Mouse (Mus musculus) neural tube, embryonic 10.5 days (tissue): Measurements from ENCODE around the gene Mindy4b-ps.
A peak's percentile ranks its signal among the peaks of the same experiment; 100 is the strongest.
"Not testable (repeated sequence)": the region's sequence is repeated elsewhere in the genome, so short reads cannot be mapped to it uniquely, and the experiment has no call there.

Source experiments
- DNase-seq: peaks from one replicate; pipeline ENCODE4 v3.0.0-alpha.2; 2017; ENCODE audit warnings: low spot score; ENCODE audit errors: extremely low spot score

Gene Mindy4b-ps

DNA sequence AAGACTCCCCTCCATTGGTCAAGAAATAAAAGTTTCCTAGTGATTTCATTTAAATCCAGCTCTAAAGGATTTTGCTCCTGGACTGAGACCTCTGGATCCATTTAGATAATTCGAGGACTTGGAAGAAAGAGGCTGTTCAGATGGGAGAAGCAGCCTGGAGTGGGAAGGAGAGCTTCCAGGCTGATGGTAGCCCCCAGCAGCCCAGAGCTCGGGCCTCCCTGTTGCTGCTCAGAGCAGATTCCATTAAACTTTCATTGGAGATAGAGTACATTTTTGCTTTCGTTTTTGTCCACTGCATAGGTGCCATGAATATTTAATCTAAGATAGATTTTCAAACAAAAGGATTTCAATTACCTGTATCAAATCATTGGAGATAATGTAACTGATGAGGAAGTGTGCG is at the start of gene Mindy4b-ps:
TSS of gene Mindy4b-ps (minus strand) at position 101 of the 400 bp plus-strand sequence.
- DNase-seq, result no peak

DNA sequence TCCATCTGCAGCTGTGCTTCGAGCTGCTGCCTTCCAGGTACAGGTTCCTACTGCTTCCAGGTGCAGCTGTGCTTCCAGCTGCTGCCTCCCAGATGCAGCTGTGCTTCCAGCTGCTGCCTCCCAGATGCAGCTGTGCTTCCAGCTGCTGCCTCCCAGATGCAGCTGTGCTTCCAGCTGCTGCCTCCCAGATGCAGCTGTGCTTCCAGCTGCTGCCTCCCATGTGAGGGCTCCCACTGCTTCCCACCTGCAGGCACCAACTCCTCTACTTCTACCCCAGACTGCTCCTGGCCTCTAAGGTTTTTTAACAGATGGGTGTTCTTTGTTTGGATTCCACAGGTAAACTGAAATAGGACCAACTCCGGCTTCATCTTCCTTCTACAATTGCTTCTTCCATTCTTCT is 49.8 kb upstream of the Mindy4b-ps start:
- DNase-seq, result not testable (repeated sequence)

GRCm38 (mm10) chr3:58865690-58866089 is 43.6 kb upstream of the Mindy4b-ps start:
- no peak for DNase-seq

DNA sequence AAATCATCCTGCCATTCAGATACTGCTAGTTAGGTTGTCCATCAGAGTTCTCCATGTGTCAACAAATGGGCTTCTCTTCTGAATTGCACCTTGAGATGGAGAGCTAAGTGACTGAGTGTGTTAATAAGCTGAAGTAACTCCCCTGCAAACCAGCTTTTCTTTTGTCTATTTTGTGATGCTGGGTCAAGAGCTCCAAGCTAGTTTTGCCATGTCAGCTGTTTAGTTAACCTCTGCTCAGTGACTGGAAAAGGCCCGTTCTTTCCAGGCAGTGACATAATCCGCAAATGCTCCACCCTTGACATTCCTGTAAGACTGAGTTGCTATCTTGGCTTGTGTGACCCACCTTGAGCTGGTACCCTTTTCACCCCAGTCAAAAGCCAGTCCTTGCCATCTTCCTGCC is 40.9 kb upstream of the Mindy4b-ps start:
- no peak for DNase-seq

DNA sequence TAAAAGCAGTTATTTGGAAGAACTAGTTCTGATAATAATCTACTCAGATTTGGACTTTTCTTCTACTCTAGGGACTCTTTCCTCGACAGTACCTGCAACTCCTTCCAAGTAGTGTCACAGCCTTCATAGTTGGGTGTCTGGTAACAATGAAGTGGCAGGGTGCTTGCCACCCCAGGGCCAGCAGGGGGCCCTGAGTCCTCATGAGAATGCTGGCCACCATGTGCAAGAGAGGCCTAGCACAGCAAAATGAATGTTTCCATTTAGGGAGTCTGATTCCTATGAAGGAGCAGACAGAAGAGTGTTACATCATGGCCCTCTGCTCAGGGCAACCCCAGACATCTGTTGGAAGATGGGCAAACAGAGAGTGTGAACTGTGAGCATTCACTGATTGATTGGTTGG is 21.3 kb upstream of the Mindy4b-ps start:
- no peak for DNase-seq

- no peak for DNase-seq
These were observed 11.5 kb upstream of the Mindy4b-ps start for GRCm38 (mm10) chr3:58833442-58834160.

DNA sequence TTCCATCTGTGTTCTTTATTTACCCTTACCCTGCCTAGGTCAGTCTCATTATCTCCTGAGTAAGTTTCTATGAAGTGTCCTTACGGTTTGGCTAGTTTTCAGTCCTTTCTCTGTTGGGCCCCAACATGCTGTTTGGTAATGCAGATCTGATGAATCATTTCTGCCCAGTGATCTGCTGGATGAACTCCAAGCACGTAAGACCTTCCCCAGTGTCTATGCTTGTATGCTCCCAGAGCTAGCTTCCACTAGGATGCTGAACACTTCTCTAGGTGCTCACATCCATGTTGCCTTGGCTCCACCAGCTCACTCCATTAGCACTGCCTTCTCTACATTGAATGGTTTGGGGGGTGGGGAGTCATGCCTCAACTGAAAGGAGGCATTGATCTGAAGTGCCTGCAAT is 10.8 kb upstream of the Mindy4b-ps start:
- DNase-seq, result no peak

GRCm38 (mm10) chr3:58831586-58831985 is 9.5 kb upstream of the Mindy4b-ps start:
- no peak for DNase-seq

DNA sequence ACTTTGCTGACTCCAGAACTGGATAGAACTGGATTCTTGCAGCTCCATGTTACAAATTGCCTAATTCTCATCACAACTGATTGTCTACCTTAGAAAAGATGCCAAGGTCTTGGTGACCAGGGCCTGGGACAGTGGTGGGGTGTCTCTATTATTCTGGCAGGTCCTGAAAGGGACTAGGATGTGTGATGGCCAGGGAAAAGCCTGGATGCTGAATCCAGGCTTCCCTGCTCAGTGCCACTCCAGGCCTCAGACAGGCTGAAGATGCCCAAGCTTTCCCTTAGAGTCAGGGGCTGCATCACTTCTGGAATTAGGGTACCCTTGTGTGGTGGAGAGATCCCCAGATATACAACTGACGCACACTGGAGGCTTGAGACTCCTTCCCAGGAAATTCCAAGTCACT is 7.8 kb upstream of the Mindy4b-ps start:
- DNase-seq, result no peak

- no peak for DNase-seq
These were observed 6.4 kb upstream of the Mindy4b-ps start for GRCm38 (mm10) chr3:58828366-58829153.

DNA sequence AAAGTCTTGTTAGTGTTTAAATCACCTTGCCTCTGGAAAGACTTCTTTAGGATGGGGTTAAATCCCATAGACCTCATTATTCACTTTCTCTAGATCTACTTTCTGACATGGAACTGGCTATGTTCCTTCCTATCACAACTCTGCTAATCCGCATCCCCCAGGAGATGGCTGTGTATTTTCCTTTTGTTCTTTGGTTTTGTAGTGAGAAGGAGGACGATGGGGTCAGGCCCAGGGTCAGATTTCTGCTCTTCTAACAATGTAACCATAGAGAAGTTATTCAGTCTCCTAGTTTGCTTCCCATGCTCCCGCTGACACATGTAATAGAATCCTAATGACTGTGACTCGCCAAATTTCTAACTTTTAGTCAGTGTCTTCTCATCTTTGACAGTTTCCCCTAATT is 4.2 kb upstream of the Mindy4b-ps start:
- DNase-seq, result peak; percentile 42

- DNase-seq, result no peak
These were observed 4.8 kb downstream of the Mindy4b-ps start for GRCm38 (mm10) chr3:58817337-58817736.

- DNase-seq, result no peak
These were observed 7.9 kb downstream of the Mindy4b-ps start for GRCm38 (mm10) chr3:58814191-58814590.

DNA sequence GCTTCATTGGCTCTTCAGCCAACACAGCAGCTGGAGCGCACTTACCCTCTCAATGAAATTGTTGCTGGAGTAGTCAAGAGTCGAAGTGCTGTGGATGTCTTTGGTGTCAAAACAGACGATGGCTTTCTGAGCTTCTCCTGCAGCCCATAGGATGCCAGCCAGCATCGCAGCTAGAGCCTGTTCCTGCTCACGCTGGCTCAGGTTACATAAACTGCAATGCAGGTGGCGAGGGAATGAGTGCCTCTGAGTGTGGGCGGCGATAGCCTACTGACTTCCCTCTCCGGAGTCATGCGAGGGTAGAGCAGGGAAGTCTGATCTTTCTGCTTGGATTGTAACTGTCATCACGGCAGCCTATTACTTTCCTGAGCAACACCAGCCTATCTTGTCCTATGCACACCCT is 11.8 kb downstream of the Mindy4b-ps start:
- no peak for DNase-seq

DNA sequence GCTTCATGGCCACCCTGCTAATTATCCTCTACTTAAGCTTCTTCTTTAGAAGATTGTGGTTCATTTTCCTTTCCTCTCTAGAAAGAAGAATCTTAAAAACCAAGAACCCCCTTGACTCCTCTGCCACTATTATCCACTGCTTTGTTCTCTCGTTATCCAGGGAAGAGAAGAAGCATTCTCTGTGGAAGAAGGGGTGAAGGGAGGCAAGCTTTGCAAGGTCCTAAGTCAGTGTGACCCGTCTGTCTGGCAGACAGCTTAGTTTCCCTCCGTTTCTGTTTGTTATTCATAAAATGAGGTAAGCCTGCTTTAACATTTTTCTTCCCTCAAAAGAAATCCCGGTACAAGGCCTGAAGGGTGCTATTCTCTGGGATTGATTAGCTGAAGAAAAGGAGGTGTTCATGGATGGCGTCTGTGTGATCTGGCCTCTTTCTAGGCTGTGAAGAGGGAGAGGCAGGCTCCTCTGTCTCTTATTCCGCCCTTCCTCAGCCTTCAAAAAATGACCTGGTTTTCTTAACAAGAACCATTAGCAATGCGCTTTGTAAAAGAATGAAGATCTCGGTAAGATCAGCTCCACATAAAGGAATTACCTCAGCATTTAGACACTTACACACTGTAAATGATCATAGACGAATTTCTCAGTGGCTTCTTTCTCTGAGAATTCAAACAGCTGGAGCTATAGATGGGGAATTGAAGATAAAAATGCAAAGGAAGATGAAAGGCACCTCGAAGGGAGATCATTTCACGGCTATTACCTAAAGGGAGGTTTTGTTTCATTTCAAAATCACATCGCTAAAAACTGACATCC is 12.8 kb downstream of the Mindy4b-ps start:
- DNase-seq, result no peak

GRCm38 (mm10) chr3:58808636-58809035 is 13.5 kb downstream of the Mindy4b-ps start:
- no peak for DNase-seq

DNA sequence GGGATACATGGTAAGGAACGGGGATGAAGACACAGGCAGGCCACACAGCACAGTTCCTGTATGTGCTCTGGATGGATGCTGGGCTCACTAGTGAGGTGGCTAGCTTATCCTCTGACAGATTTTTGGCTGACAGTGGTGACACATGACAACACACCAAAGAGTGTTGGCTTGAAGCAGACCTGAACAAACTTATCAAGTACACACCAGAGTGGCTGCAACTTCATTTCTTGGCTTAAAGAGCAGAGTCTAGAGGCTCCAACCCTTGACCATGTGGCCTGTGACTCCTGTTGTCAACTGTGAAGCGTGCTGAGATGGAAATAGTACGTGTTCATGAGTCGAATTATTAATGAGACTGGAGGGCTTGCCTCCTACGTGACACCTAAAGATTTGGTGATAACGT is 17.4 kb downstream of the Mindy4b-ps start:
- no peak for DNase-seq

DNA sequence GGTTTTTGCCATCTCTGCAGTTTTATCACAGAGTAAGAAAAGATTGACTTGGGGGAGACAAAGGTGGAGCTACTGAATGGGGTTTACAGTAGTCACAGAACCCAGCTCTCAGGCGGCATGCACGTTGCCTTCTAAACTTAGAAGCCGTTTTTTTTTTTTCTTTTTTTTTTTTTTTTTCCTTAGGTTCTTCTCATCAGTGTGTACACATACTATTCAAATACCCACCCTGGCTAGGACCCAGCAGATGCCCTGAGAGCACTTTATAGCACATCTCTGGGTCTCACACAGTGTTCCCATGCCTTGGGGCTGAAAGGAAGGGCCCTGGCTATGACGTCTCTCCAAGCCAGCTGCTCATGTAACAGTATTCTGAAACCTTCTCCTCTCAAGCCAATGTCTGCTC is 23.4 kb downstream of the Mindy4b-ps start:
- no peak for DNase-seq

DNA sequence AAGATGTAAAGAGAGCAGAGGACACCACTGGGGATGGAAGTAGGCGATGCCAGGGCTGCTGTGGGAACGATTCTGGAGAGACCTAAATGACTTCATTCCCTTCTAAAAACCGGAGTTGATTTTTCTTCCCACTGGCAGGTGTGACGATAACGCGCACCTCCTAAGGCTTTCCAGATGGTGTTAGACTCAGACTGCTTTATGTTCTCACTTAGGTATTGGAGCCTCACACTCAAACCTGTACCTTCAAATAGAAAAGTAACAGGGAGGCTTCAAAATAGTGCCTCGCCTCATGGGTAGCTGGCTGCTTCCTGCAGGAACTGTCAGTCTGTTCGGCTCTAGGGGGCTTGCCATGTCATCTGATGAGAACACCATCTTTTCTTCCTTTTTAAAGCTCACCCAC is 23.9 kb downstream of the Mindy4b-ps start:
- DNase-seq, result no peak

DNA sequence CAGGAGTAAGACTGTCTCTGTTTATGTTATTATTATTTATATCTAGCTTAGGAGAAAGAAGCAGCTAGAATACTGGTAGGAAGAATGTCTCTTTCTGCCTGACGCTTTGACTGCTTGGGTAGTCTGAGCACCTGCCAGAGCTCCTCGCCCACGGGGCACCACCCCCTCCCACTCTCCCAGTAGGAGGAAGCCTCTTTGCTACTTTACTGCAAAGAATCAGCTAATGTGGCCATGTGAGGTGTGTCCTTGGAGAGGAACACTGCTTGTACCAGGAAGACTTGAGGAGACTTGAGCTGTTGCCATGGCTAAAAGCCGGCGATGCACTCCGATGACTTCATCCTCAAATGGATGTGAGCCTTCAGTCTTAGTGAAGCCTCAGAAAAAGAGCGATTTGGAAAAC is 32.6 kb downstream of the Mindy4b-ps start:
- no peak for DNase-seq

- no peak for DNase-seq
These were observed 33.1 kb downstream of the Mindy4b-ps start for GRCm38 (mm10) chr3:58789033-58789432.

GRCm38 (mm10) chr3:58786470-58786869 is 35.6 kb downstream of the Mindy4b-ps start:
- no peak for DNase-seq
